Mouse (Mus musculus): ENCODE data around the gene Pnmal1. TPM values are rescaled to one million over a fixed set of nuclear protein-coding genes. Genes with fewer than 3 reads are reported as not detected.

Gene Pnmal1
- polyA plus RNA-seq, 1 experiment = 0.09 TPM

- 84% methylated on average over 16 of the region's 16 CpGs for WGBS
- H3K36me3 ChIP-seq (ENCODE audit: control insufficient read depth, insufficient read depth, low read length) = peaks cover 88% of the 10 kb centered on the region
Measured at GRCm38 (mm10) chr7:17009326-17010009, 50.0 kb downstream of the Pnmal1 start.

GRCm38 (mm10) chr7:17010010-17010347 is 50.5 kb downstream of the Pnmal1 start:
- Histone ChIP-seq H3K36me3 (ENCODE audit: control insufficient read depth, insufficient read depth, low read length) (peaks cover 89% of the 10 kb centered on the region), H3K27ac (ENCODE audit: insufficient read depth, low read depth, low read length) (no peak overlapping the region)

More at GRCm38 (mm10) chr7:17009326-17010009, 50.0 kb downstream of the Pnmal1 start:
- Histone ChIP-seq H3K4me3 (ENCODE audit: low read depth, low read length) (no peak overlapping the region), H3K27me3 (ENCODE audit: control insufficient read depth, insufficient read depth, low read length) (no peaks in the 10 kb centered on the region), H3K27ac (ENCODE audit: insufficient read depth, low read depth, low read length) (no peak overlapping the region), H3K4me1 (ENCODE audit: control insufficient read depth, insufficient read depth, insufficient read length, low read length) (peaks cover 14% of the 10 kb centered on the region; the same call in 1 of the 2 replicates)
- TF ChIP-seq CTCF (IDR thresholded peaks at IDR 0.05; ENCODE audit: extremely low read depth, insufficient read length, insufficient replicate concordance, low read depth, low read length) (no peak), POLR2A (IDR thresholded peaks at IDR 0.05; ENCODE audit: low read depth, low read length) (no peak)

GRCm38 (mm10) chr7:17011909-17012590 is 52.6 kb downstream of the Pnmal1 start:
- WGBS = 89% methylated on average over 7 of the region's 7 CpGs
- TF ChIP-seq POLR2A (IDR thresholded peaks at IDR 0.05; ENCODE audit: low read depth, low read length) = no peak
- no peak for TF ChIP-seq CTCF (IDR thresholded peaks at IDR 0.05; ENCODE audit: extremely low read depth, insufficient read length, insufficient replicate concordance, low read depth, low read length)
- no peak overlapping the region for H3K4me3 ChIP-seq (ENCODE audit: low read depth, low read length)
- no peak overlapping the region for H3K27ac ChIP-seq (ENCODE audit: insufficient read depth, low read depth, low read length)
- H3K4me1 ChIP-seq (ENCODE audit: control insufficient read depth, insufficient read depth, insufficient read length, low read length) = peaks cover 14% of the 10 kb centered on the region
- peaks cover 81% of the 10 kb centered on the region for H3K36me3 ChIP-seq (ENCODE audit: control insufficient read depth, insufficient read depth, low read length)
- no peaks in the 10 kb centered on the region for H3K27me3 ChIP-seq (ENCODE audit: control insufficient read depth, insufficient read depth, low read length)

More at GRCm38 (mm10) chr7:17010010-17010347, 50.5 kb downstream of the Pnmal1 start:
- no peak for TF ChIP-seq CTCF (IDR thresholded peaks at IDR 0.05; ENCODE audit: extremely low read depth, insufficient read length, insufficient replicate concordance, low read depth, low read length)
- no peak for TF ChIP-seq POLR2A (IDR thresholded peaks at IDR 0.05; ENCODE audit: low read depth, low read length)
- Histone ChIP-seq H3K4me1 (ENCODE audit: control insufficient read depth, insufficient read depth, insufficient read length, low read length) (peaks cover 13% of the 10 kb centered on the region; the same call in 1 of the 2 replicates), H3K27me3 (ENCODE audit: control insufficient read depth, insufficient read depth, low read length) (no peaks in the 10 kb centered on the region), H3K4me3 (ENCODE audit: low read depth, low read length) (no peak overlapping the region)
- 69% methylated on average over 5 of the region's 5 CpGs for WGBS

Other genes with a start within 250 kb of the Pnmal1 start
- gene Ceacam9, start 237.8 kb upstream of the Pnmal1 start, polyA plus RNA-seq (2012; rRNA removed) = not detected in 2 replicates
- gene Ap2s1, start 221.3 kb upstream of the Pnmal1 start, polyA plus RNA-seq (2012; rRNA removed) = 276 and 540 TPM in 2 replicates
- 37.8 and 43.5 TPM in 2 replicates for gene Slc1a5, start 178.3 kb upstream of the Pnmal1 start, polyA plus RNA-seq (2012; rRNA removed)
- gene Strn4, start 143.8 kb upstream of the Pnmal1 start, polyA plus RNA-seq (2012; rRNA removed) = 58.9 and 119 TPM in 2 replicates
- 14.6 and 24.5 TPM in 2 replicates for gene Fkrp, start 142.9 kb upstream of the Pnmal1 start, polyA plus RNA-seq (2012; rRNA removed)
- 22.9 and 44.0 TPM in 2 replicates for gene Prkd2, start 116.8 kb upstream of the Pnmal1 start, polyA plus RNA-seq (2012; rRNA removed)
- 21.6 and 24.2 TPM in 2 replicates for gene Dact3, start 84.4 kb upstream of the Pnmal1 start, polyA plus RNA-seq (2012; rRNA removed)
- gene Gng8, start 67.9 kb upstream of the Pnmal1 start, polyA plus RNA-seq (2012; rRNA removed) = 2.1 and 2.2 TPM in 2 replicates
- gene Ptgir, start 53.2 kb upstream of the Pnmal1 start, polyA plus RNA-seq (2012; rRNA removed) = 1.2 and 1.7 TPM in 2 replicates
- 147 and 452 TPM in 2 replicates for gene Calm3, start 35.6 kb upstream of the Pnmal1 start, polyA plus RNA-seq (2012; rRNA removed)
- gene Pnmal2, start 15.0 kb upstream of the Pnmal1 start, polyA plus RNA-seq (2012; rRNA removed) = 1.2 and 1.4 TPM in 2 replicates
- 0.05 and 0.14 TPM in 2 replicates for gene Gm42372, start 23.4 kb downstream of the Pnmal1 start, polyA plus RNA-seq (2012; rRNA removed)
- gene Ccdc8, start 33.0 kb downstream of the Pnmal1 start, polyA plus RNA-seq (2012; rRNA removed) = 0.74 and 0.85 TPM in 2 replicates
- 121 and 278 TPM in 2 replicates for gene Ppp5c, start 68.2 kb downstream of the Pnmal1 start, polyA plus RNA-seq (2012; rRNA removed)
- 0.52 and 0.68 TPM in 2 replicates for gene Hif3a, start 102.7 kb downstream of the Pnmal1 start, polyA plus RNA-seq (2012; rRNA removed)
- not detected in 2 replicates for gene Psg16, start 114.4 kb downstream of the Pnmal1 start, polyA plus RNA-seq (2012; rRNA removed)
- gene Ceacam3, start 190.6 kb downstream of the Pnmal1 start, polyA plus RNA-seq (2012; rRNA removed) = not detected in 2 replicates
- gene Psg29, start 243.8 kb downstream of the Pnmal1 start, polyA plus RNA-seq (2012; rRNA removed) = not detected in 2 replicates

Data from small intestine, adult 2 months (tissue).